Mouse (Mus musculus): ENCODE data around the gene Wipf2. TPM values are rescaled to one million over a fixed set of nuclear protein-coding genes. Genes with fewer than 3 reads are reported as not detected.

Wipf2 gene
- total and polyA plus RNA-seq, 3 experiments: 3.1 to 25.4 (median 23.9) TPM

GRCm38 (mm10) chr11:98829875-98830274 lies 33.6 kb upstream of the Wipf2 start:
- no peaks in the 10 kb centered on the region for H3K27me3 ChIP-seq (ENCODE audit: insufficient read depth, low read length)
- ATAC-seq (ENCODE audit: extremely low read depth, insufficient number of reproducible peaks, low FRiP score, poor library complexity, severe bottlenecking) (no peak), DNase-seq (ENCODE audit: low spot score) (no peak)
- H3K36me3 ChIP-seq (replicated peaks): peaks cover 95% of the 10 kb centered on the region
- TF ChIP-seq GATA2 (IDR thresholded peaks at IDR 0.05; ENCODE audit: borderline replicate concordance, low read depth, low read length): no peak
- no peak for TF ChIP-seq GATA1 (IDR thresholded peaks at IDR 0.05; ENCODE audit: borderline replicate concordance, low read length)
- TF ChIP-seq CTCF (IDR thresholded peaks at IDR 0.05; ENCODE audit: low read depth, low read length): no peak
- TF ChIP-seq POLR2AphosphoS5 (IDR thresholded peaks at IDR 0.05; ENCODE audit: insufficient replicate concordance, low read depth, low read length): no peak
- no peak for TF ChIP-seq TAL1 (conservative IDR thresholded peaks at IDR 0.05; ENCODE audit: low read depth, low read length)
- H3K9me3 ChIP-seq (replicated peaks): no peaks in the 10 kb centered on the region
- H3K4me1 ChIP-seq (ENCODE audit: insufficient read depth, low read depth, low read length): peaks cover 31% of the 10 kb centered on the region
- H3K4me3 ChIP-seq (ENCODE audit: low read depth, low read length): no peak overlapping the region

GRCm38 (mm10) chr11:98835296-98835695 lies 28.1 kb upstream of the Wipf2 start:
- no peaks in the 10 kb centered on the region for H3K9me3 ChIP-seq (replicated peaks)
- peaks cover 28% of the 10 kb centered on the region for H3K27me3 ChIP-seq (ENCODE audit: insufficient read depth, low read length)
- DNase-seq (ENCODE audit: low spot score) (no peak), ATAC-seq (ENCODE audit: extremely low read depth, insufficient number of reproducible peaks, low FRiP score, poor library complexity, severe bottlenecking) (no peak)
- peaks cover 27% of the 10 kb centered on the region for H3K4me1 ChIP-seq (ENCODE audit: insufficient read depth, low read depth, low read length)
- TF ChIP-seq TAL1 (conservative IDR thresholded peaks at IDR 0.05; ENCODE audit: low read depth, low read length) (no peak), POLR2AphosphoS5 (IDR thresholded peaks at IDR 0.05; ENCODE audit: insufficient replicate concordance, low read depth, low read length) (no peak), GATA2 (IDR thresholded peaks at IDR 0.05; ENCODE audit: borderline replicate concordance, low read depth, low read length) (no peak), CTCF (IDR thresholded peaks at IDR 0.05; ENCODE audit: low read depth, low read length) (no peak), GATA1 (IDR thresholded peaks at IDR 0.05; ENCODE audit: borderline replicate concordance, low read length) (no peak)
- H3K36me3 ChIP-seq (replicated peaks): peaks cover 60% of the 10 kb centered on the region
- no peak overlapping the region for H3K4me3 ChIP-seq (ENCODE audit: low read depth, low read length)

- Histone ChIP-seq H3K9me3 (replicated peaks) (no peaks in the 10 kb centered on the region), H3K36me3 (replicated peaks) (peaks cover 55% of the 10 kb centered on the region), H3K4me3 (ENCODE audit: low read depth, low read length) (no peak overlapping the region), H3K27me3 (ENCODE audit: insufficient read depth, low read length) (peaks cover 32% of the 10 kb centered on the region), H3K4me1 (ENCODE audit: insufficient read depth, low read depth, low read length) (peaks cover 27% of the 10 kb centered on the region)
- no peak for DNase-seq (ENCODE audit: low spot score)
- TF ChIP-seq CTCF (IDR thresholded peaks at IDR 0.05; ENCODE audit: low read depth, low read length): no peak
- TF ChIP-seq POLR2AphosphoS5 (IDR thresholded peaks at IDR 0.05; ENCODE audit: insufficient replicate concordance, low read depth, low read length): no peak
- no peak for TF ChIP-seq TAL1 (conservative IDR thresholded peaks at IDR 0.05; ENCODE audit: low read depth, low read length)
- no peak for TF ChIP-seq GATA1 (IDR thresholded peaks at IDR 0.05; ENCODE audit: borderline replicate concordance, low read length)
- no peak for TF ChIP-seq GATA2 (IDR thresholded peaks at IDR 0.05; ENCODE audit: borderline replicate concordance, low read depth, low read length)
- no peak for ATAC-seq (ENCODE audit: extremely low read depth, insufficient number of reproducible peaks, low FRiP score, poor library complexity, severe bottlenecking)
These were observed 27.7 kb upstream of the Wipf2 start for GRCm38 (mm10) chr11:98835725-98836124.

- peaks cover 27% of the 10 kb centered on the region for H3K4me1 ChIP-seq (ENCODE audit: insufficient read depth, low read depth, low read length)
- H3K27me3 ChIP-seq (ENCODE audit: insufficient read depth, low read length): peaks cover 36% of the 10 kb centered on the region
- DNase-seq (ENCODE audit: low spot score): no peak
These were observed 27.3 kb upstream of the Wipf2 start for GRCm38 (mm10) chr11:98836128-98836527.

GRCm38 (mm10) chr11:98836651-98837141 lies 26.7 kb upstream of the Wipf2 start, which contains the start of gene Rapgefl1:
Gene Rapgefl1, plus strand, starts transcription at chr11:98836785.
- Histone ChIP-seq H3K4me1 (ENCODE audit: insufficient read depth, low read depth, low read length) (peaks cover 27% of the 10 kb centered on the region), H3K36me3 (replicated peaks) (peaks cover 46% of the 10 kb centered on the region), H3K9me3 (replicated peaks) (no peaks in the 10 kb centered on the region), H3K4me3 (ENCODE audit: low read depth, low read length) (peak within 1 kb of the TSS; percentile 74), H3K27me3 (ENCODE audit: insufficient read depth, low read length) (peaks cover 37% of the 10 kb centered on the region)
- ATAC-seq (ENCODE audit: extremely low read depth, insufficient number of reproducible peaks, low FRiP score, poor library complexity, severe bottlenecking) (peak; percentile 76), DNase-seq (ENCODE audit: low spot score) (peak; percentile 85)
- no peak for TF ChIP-seq CTCF (IDR thresholded peaks at IDR 0.05; ENCODE audit: low read depth, low read length)
- no peak for TF ChIP-seq POLR2AphosphoS5 (IDR thresholded peaks at IDR 0.05; ENCODE audit: insufficient replicate concordance, low read depth, low read length)
- no peak for TF ChIP-seq GATA1 (IDR thresholded peaks at IDR 0.05; ENCODE audit: borderline replicate concordance, low read length)
- TF ChIP-seq GATA2 (IDR thresholded peaks at IDR 0.05; ENCODE audit: borderline replicate concordance, low read depth, low read length): no peak
- TF ChIP-seq TAL1 (conservative IDR thresholded peaks at IDR 0.05; ENCODE audit: low read depth, low read length): no peak

More at GRCm38 (mm10) chr11:98836128-98836527, 27.3 kb upstream of the Wipf2 start:
- Histone ChIP-seq H3K36me3 (replicated peaks) (peaks cover 52% of the 10 kb centered on the region), H3K9me3 (replicated peaks) (no peaks in the 10 kb centered on the region), H3K4me3 (ENCODE audit: low read depth, low read length) (peak overlapping the region; percentile 74; the same call in 1 of the 2 replicates)
- no peak for TF ChIP-seq GATA1 (IDR thresholded peaks at IDR 0.05; ENCODE audit: borderline replicate concordance, low read length)
- no peak for TF ChIP-seq CTCF (IDR thresholded peaks at IDR 0.05; ENCODE audit: low read depth, low read length)
- no peak for TF ChIP-seq TAL1 (conservative IDR thresholded peaks at IDR 0.05; ENCODE audit: low read depth, low read length)
- no peak for TF ChIP-seq GATA2 (IDR thresholded peaks at IDR 0.05; ENCODE audit: borderline replicate concordance, low read depth, low read length)
- TF ChIP-seq POLR2AphosphoS5 (IDR thresholded peaks at IDR 0.05; ENCODE audit: insufficient replicate concordance, low read depth, low read length): no peak
- no peak for ATAC-seq (ENCODE audit: extremely low read depth, insufficient number of reproducible peaks, low FRiP score, poor library complexity, severe bottlenecking)

GRCm38 (mm10) chr11:98837231-98837704 lies 26.2 kb upstream of the Wipf2 start:
- ATAC-seq (ENCODE audit: extremely low read depth, insufficient number of reproducible peaks, low FRiP score, poor library complexity, severe bottlenecking) (no peak), DNase-seq (ENCODE audit: low spot score) (peak; percentile 29)
- H3K4me3 ChIP-seq (ENCODE audit: low read depth, low read length): peak overlapping the region; percentile 74; the same call in 1 of the 2 replicates
- no peaks in the 10 kb centered on the region for H3K9me3 ChIP-seq (replicated peaks)
- H3K36me3 ChIP-seq (replicated peaks): peaks cover 41% of the 10 kb centered on the region
- no peak for TF ChIP-seq GATA1 (IDR thresholded peaks at IDR 0.05; ENCODE audit: borderline replicate concordance, low read length)
- no peak for TF ChIP-seq GATA2 (IDR thresholded peaks at IDR 0.05; ENCODE audit: borderline replicate concordance, low read depth, low read length)
- TF ChIP-seq CTCF (IDR thresholded peaks at IDR 0.05; ENCODE audit: low read depth, low read length): no peak
- TF ChIP-seq TAL1 (conservative IDR thresholded peaks at IDR 0.05; ENCODE audit: low read depth, low read length): no peak
- TF ChIP-seq POLR2AphosphoS5 (IDR thresholded peaks at IDR 0.05; ENCODE audit: insufficient replicate concordance, low read depth, low read length): no peak
- H3K4me1 ChIP-seq (ENCODE audit: insufficient read depth, low read depth, low read length): peaks cover 27% of the 10 kb centered on the region
- H3K27me3 ChIP-seq (ENCODE audit: insufficient read depth, low read length): peaks cover 42% of the 10 kb centered on the region

All from G1E (cell line).